Mouse (Mus musculus) kidney, embryonic 16.5 days (tissue): ENCODE measurements around the gene Creg2. TPM values are rescaled to one million over a fixed set of nuclear protein-coding genes. Genes with fewer than 3 reads are reported as not detected.

Experiments used
- polyA plus RNA-seq: library from polyadenylated mRNA; unstranded; fragments of >200 nt; fragmentation: Nextera tagmentation; extraction: Ambion mirVana; gene quantifications from 2 replicates; pipeline ENCODE4 v1.2.1, GENCODE M21; 2015

Creg2 gene
- polyA plus RNA-seq, 1 experiment from 2014 or later = 0.04 TPM

Other genes with a start within 250 kb of the Creg2 start
- gene Tbc1d8, start 172.7 kb downstream of the Creg2 start, polyA plus RNA-seq = 10.1 and 10.3 TPM in 2 replicates
- 14.6 and 15.6 TPM in 2 replicates for gene Cnot11, start 116.5 kb downstream of the Creg2 start, polyA plus RNA-seq
- 25.8 and 32.6 TPM in 2 replicates for gene Rnf149, start 74.1 kb downstream of the Creg2 start, polyA plus RNA-seq
- 0.17 and 0.21 TPM in 2 replicates for gene Rfx8, start 69.5 kb upstream of the Creg2 start, polyA plus RNA-seq
- not detected in 2 replicates for gene Gm3646, start 153.9 kb upstream of the Creg2 start, polyA plus RNA-seq
- gene Map4k4, start 249.4 kb upstream of the Creg2 start, polyA plus RNA-seq = 14.3 and 20.2 TPM in 2 replicates